Mouse (Mus musculus) lung, postnatal 0 days (tissue): ENCODE results near the gene Gm39566. TPM values are rescaled to one million over a fixed set of nuclear protein-coding genes. Genes with fewer than 3 reads are reported as not detected.

Experiments
- ATAC-seq: fragments of 200-750 bp; cut with Nextera tagmentation; 2 replicates; pipeline ENCODE4 v1.8.0; 2017; ENCODE audit warnings: moderate library complexity
- DNase-seq: peaks from one replicate; pipeline ENCODE4 v3.0.0-alpha.2; 2016; ENCODE audit warnings: low spot score
- H3K27ac ChIP-seq: fragments of 300-500 bp; sonication (generic); 2 replicates; pipeline ENCODE4 v1.5.1; 2014; ENCODE audit warnings: antibody characterized with exemption, mild to moderate bottlenecking, low read length, mixed read lengths
- H3K27me3 ChIP-seq: fragments of 300-500 bp; sonication (generic); replicated peaks from 2 replicates; pipeline ENCODE4 v1.6.1; 2014; ENCODE audit warnings: low read length, mixed read lengths; ENCODE audit not compliant: insufficient read depth
- H3K36me3 ChIP-seq: fragments of 300-500 bp; sonication (generic); 2 replicates; pipeline ENCODE4 v1.6.1; 2014; ENCODE audit warnings: low read length, mixed read lengths; ENCODE audit not compliant: insufficient read depth
- H3K4me1 ChIP-seq: fragments of 300-500 bp; sonication (generic); 2 replicates; pipeline ENCODE4 v1.6.1; 2014; ENCODE audit warnings: antibody characterized with exemption, low read depth, low read length, mixed read lengths; ENCODE audit not compliant: insufficient read depth
- H3K4me2 ChIP-seq: fragments of 300-500 bp; sonication (generic); replicated peaks from 2 replicates; pipeline ENCODE4 v1.6.1; 2014; ENCODE audit warnings: low read depth, mild to moderate bottlenecking, low read length, moderate library complexity, mixed read lengths
- H3K4me3 ChIP-seq: fragments of 300-500 bp; sonication (generic); 2 replicates; pipeline ENCODE4 v1.5.1; 2014; ENCODE audit warnings: low read depth, low read length
- H3K9ac ChIP-seq: fragments of 300-500 bp; sonication (generic); replicated peaks from 2 replicates; pipeline ENCODE4 v1.6.1; 2014; ENCODE audit warnings: low read depth, mild to moderate bottlenecking
- H3K9me3 ChIP-seq: fragments of 300-500 bp; sonication (generic); 2 replicates; pipeline ENCODE4 v1.6.1; 2016; ENCODE audit warnings: low read length, mixed read lengths
- CTCF ChIP-seq: IDR thresholded peaks from 2 replicates; pipeline ENCODE4 v1.5.1; 2016; ENCODE audit warnings: antibody characterized with exemption, mild to moderate bottlenecking
- EP300 ChIP-seq: IDR thresholded peaks from 2 replicates; pipeline ENCODE4 v1.6.1; 2016; ENCODE audit warnings: antibody characterized with exemption, mild to moderate bottlenecking, control low read depth
- WGBS: fragments of 180-500 bp; shearing (Covaris S2); extraction: QIAGEN DNeasy Blood & Tissue Kit; methylation state at CpG from one replicate; pipeline ENCODE4 v1.1.7; 2014; 5-methylcytosine and 5-hydroxymethylcytosine counted together
- polyA plus RNA-seq: library from polyadenylated mRNA; unstranded; fragments of >200 nt; fragmentation: Nextera tagmentation; extraction: Ambion mirVana; gene quantifications from 2 replicates; pipeline ENCODE4 v1.2.1, GENCODE M21; 2015

Gm39566 gene
- polyA plus RNA-seq, 1 experiment from 2014 or later, result not detected

DNA sequence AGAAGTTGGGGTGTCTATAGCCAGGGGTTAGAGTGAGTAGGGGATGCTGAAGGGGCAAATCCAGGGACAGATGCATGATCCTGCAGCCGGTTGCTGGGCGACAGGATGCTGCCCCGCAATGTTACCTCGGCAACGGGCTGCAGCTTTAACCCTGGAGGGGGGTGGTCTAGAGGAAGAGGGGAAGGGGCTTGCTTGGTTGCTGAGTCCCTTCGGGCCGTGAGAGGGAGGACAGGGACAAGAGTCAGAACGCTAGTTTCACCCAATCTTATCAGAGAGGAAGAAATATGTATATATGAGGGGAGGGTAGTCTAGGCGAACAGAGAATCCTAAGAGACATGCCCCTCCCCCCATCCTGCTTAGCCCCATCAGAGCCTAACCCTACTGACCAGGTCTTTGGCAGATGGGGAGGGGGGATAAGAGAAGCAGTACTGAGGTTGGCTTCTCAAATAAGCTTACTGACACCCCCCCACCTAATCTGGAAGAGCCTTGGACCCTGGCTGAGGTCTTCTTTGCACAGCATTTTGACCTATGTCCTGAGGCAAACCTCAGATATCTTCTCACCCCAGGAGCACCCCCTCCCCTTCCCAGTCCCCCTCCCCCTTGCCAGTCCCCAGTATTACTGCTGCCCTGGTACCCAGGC is 20.3 kb upstream of the Gm39566 start:
- DNase-seq, result no peak
- no peak overlapping the region for H3K9ac ChIP-seq
- no peak overlapping the region for H3K27ac ChIP-seq
- no peak for ATAC-seq
- peaks cover 11% of the 10 kb centered on the region for H3K4me1 ChIP-seq
- no peak overlapping the region for H3K4me3 ChIP-seq
- WGBS, result 22% methylated on average over 9 of the region's 9 CpGs
- H3K27me3 ChIP-seq, result 0 out of 2 replicates have a peak, but pooled peaks cover 5% of the 10 kb centered on the region
- H3K9me3 ChIP-seq, result no peaks in the 10 kb centered on the region
- H3K4me2 ChIP-seq, result no peak overlapping the region
- TF ChIP-seq EP300, result no peak
- TF ChIP-seq CTCF, result no peak
- no peaks in the 10 kb centered on the region for H3K36me3 ChIP-seq

DNA sequence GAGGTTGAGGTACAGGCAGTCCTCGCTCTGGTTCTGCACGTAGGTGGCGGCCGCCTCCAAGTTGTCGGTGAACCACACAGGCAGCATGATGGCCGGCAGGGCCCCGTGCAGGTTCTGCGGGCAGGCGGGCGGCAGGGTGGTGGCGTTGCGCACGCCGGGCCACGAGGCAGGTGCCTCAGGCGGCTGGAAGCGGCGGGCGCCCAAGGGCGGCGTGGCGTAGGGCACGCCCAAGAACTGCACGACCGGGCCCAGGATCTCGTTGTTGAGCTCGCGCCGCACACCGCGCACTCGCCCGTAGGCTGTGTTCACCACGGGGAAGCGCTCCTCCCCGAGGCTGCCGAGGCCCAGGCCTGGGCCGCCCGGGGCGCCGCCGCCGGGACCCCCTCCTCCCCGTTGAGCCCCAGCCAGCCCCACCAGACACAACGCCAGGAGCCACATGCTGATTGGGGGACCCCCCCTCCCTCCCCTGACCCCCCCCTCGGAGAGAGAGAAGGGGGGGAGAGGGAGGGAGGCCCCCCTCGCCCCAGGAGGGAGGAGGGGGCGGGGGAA is 19.0 kb upstream of the Gm39566 start:
- Histone ChIP-seq H3K27me3 (0 out of 2 replicates have a peak, but pooled peaks cover 5% of the 10 kb centered on the region), H3K4me3 (peak overlapping the region; percentile 26), H3K27ac (no peak overlapping the region), H3K4me1 (peaks cover 11% of the 10 kb centered on the region), H3K9me3 (no peaks in the 10 kb centered on the region), H3K4me2 (peak overlapping the region; percentile 64), H3K9ac (peak overlapping the region; percentile 32; the same call in 1 of the 2 replicates), H3K36me3 (no peaks in the 10 kb centered on the region)
- DNase-seq (peak; percentile 54), ATAC-seq (no peak)
- 11% methylated on average over 42 of the region's 48 CpGs for WGBS
- TF ChIP-seq EP300 (no peak), CTCF (no peak)

DNA sequence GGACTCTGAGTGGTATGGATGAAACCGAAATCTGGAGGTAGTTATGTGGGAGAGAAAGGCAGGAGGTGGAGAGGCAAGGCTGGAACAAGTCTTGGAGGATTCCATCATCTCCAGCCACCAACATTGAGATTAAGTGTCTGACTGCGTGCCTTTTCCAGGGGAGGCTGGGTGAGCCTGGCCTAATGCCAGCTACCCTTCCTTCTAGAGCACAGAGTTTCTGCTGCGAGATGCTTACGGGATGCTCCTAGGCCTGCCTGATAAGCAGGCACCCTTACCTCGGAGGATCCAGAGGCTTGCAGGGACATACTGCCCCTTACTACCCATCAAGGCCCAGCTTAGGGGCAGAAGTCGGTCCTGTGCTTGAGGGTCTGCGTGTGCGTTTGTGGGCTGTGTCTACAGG is 18.5 kb upstream of the Gm39566 start:
- H3K9me3 ChIP-seq, result no peaks in the 10 kb centered on the region
- 45% methylated on average over 8 of the region's 8 CpGs for WGBS
- no peak overlapping the region for H3K27ac ChIP-seq
- no peak for ATAC-seq
- no peak overlapping the region; the same call in 1 of the 2 replicates for H3K4me3 ChIP-seq
- DNase-seq, result no peak
- TF ChIP-seq EP300 (no peak), CTCF (no peak)
- H3K27me3 ChIP-seq, result 0 out of 2 replicates have a peak, but pooled peaks cover 5% of the 10 kb centered on the region
- peak overlapping the region; percentile 64 for H3K4me2 ChIP-seq
- peaks cover 11% of the 10 kb centered on the region for H3K4me1 ChIP-seq
- no peaks in the 10 kb centered on the region for H3K36me3 ChIP-seq
- H3K9ac ChIP-seq, result no peak overlapping the region

DNA sequence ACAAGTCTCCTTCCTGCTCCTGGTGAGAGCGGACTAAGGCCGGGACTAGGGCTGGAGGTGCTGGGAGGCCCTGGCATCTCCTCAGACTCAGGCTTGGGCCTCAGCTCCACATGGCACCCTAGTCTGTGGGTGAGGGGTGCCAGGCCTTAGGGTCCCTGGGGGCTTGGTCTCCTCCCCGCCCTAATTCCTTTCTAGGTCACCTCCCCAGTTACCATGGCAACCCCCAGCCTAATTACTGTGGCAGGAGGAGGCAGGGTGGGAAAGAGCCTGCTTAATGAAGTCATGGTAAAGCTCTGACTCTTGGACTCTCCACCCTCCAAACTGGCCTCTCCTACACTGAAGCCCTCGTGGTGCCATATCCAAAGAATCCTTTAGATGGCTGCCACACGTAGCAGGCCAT is 13.7 kb upstream of the Gm39566 start:
- Histone ChIP-seq H3K27ac (no peak overlapping the region), H3K4me3 (no peak overlapping the region), H3K27me3 (no peaks in the 10 kb centered on the region), H3K4me2 (no peak overlapping the region), H3K36me3 (no peaks in the 10 kb centered on the region), H3K9me3 (no peaks in the 10 kb centered on the region), H3K4me1 (no peaks in the 10 kb centered on the region), H3K9ac (no peak overlapping the region)
- WGBS, result 73% methylated on average over 5 of the region's 5 CpGs
- DNase-seq (no peak), ATAC-seq (no peak)
- TF ChIP-seq EP300 (no peak), CTCF (no peak)

DNA sequence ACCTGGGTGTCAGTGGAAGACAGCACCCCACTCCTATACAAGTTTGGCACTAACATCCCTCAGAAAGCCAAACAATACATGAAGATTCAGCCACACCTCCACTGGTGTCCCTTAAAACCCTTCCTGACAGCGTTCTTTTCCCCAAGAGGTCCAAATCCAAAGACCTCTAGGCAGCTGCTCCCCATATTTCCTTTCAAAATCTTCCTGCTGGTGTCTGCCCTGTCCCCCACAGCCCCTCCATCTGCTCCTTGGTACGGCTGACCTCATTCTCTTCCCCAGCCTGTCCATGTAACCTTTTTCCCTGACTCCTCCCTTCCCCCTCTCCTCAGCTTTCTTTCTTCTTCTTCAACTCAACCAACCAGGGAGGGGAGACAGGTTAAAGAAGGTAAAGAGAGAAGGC is 8.4 kb upstream of the Gm39566 start:
- H3K27ac ChIP-seq, result no peak overlapping the region
- no peaks in the 10 kb centered on the region for H3K9me3 ChIP-seq
- no peak for ATAC-seq
- H3K9ac ChIP-seq, result no peak overlapping the region
- no peak for DNase-seq
- H3K36me3 ChIP-seq, result no peaks in the 10 kb centered on the region
- TF ChIP-seq EP300, result no peak
- TF ChIP-seq CTCF, result no peak
- H3K4me3 ChIP-seq, result no peak overlapping the region
- no peak overlapping the region for H3K4me2 ChIP-seq
- WGBS, result 61% methylated on average over 2 of the region's 2 CpGs
- H3K4me1 ChIP-seq, result no peaks in the 10 kb centered on the region
- no peaks in the 10 kb centered on the region for H3K27me3 ChIP-seq

DNA sequence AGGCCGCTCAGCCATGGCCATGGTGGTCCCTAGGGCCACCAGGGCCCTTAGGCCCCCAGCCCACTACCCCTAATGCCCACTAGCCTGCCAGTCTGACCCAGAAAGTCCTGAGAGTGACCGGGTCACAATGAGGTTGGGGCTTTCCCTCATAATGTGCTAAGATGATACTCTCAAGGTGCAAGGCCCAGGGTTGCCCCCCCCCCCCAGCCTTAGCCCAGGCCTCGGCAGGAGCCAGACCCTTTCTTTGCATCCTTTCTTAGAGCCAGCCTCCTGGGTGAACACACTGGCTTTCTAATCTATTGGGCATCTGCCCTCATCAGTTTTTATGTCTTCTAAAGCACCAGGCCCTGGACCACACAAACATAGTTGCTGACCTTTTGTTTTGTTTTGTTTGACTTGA is 7.0 kb upstream of the Gm39566 start, which contains the start of gene Spem1:
TSS of gene Spem1 (minus strand) at position 101 of the 400 bp plus-strand sequence.
- ATAC-seq, result no peak
- H3K4me1 ChIP-seq, result no peaks in the 10 kb centered on the region
- WGBS, result 85% methylated on average over 3 of the region's 3 CpGs
- H3K4me3 ChIP-seq, result no peak within 1 kb of the TSS
- H3K9me3 ChIP-seq, result no peaks in the 10 kb centered on the region
- no peak for DNase-seq
- TF ChIP-seq EP300 (no peak), CTCF (no peak)
- H3K9ac ChIP-seq, result no peak within 1 kb of the TSS
- no peak within 1 kb of the TSS for H3K27ac ChIP-seq
- no peaks in the 10 kb centered on the region for H3K36me3 ChIP-seq
- no peak within 1 kb of the TSS for H3K4me2 ChIP-seq
- H3K27me3 ChIP-seq, result no peaks in the 10 kb centered on the region
